Mouse (Mus musculus): ENCODE results near the gene Cox8a.
A peak's percentile ranks its signal among the peaks of the same experiment; 100 is the strongest.

The Cox8a gene

GRCm38 (mm10) chr19:7217162-7217925 lies at the start of gene Cox8a:
Cox8a (minus strand) TSS chr19:7217616.
- peak; percentile 90 to 94 for DNase-seq

GRCm38 (mm10) chr19:7266421-7266831 lies 49.0 kb upstream of the Cox8a start:
- no peak for DNase-seq

- DNase-seq = no peak
Measured at GRCm38 (mm10) chr19:7265478-7266191, 48.2 kb upstream of the Cox8a start.

- no peak for DNase-seq
Measured at GRCm38 (mm10) chr19:7264766-7265331, 47.4 kb upstream of the Cox8a start.

GRCm38 (mm10) chr19:7264088-7264765 lies 46.8 kb upstream of the Cox8a start:
- peak in 1 of 2 experiments; percentile 52 for DNase-seq

- DNase-seq = no peak
Measured at GRCm38 (mm10) chr19:7262592-7262991, 45.2 kb upstream of the Cox8a start.

- DNase-seq = no peak
Measured at GRCm38 (mm10) chr19:7261964-7262363, 44.5 kb upstream of the Cox8a start.

GRCm38 (mm10) chr19:7261476-7261875 lies 44.1 kb upstream of the Cox8a start:
- DNase-seq = no peak

GRCm38 (mm10) chr19:7257881-7258280 lies 40.5 kb upstream of the Cox8a start:
- no peak for DNase-seq

GRCm38 (mm10) chr19:7246021-7246420 lies 28.6 kb upstream of the Cox8a start:
- no peak for DNase-seq

- peak; percentile 87 to 90 for DNase-seq
Measured at GRCm38 (mm10) chr19:7240782-7241690, 23.6 kb upstream of the Cox8a start, which contains the start of gene Naa40. Naa40 (minus strand) TSS chr19:7241183.

- no peak for DNase-seq
Measured at GRCm38 (mm10) chr19:7240291-7240690, 22.9 kb upstream of the Cox8a start.

- DNase-seq = no peak
Measured at GRCm38 (mm10) chr19:7239574-7239973, 22.2 kb upstream of the Cox8a start.

GRCm38 (mm10) chr19:7236742-7237141 lies 19.3 kb upstream of the Cox8a start:
- no peak for DNase-seq

- no peak for DNase-seq
Measured at GRCm38 (mm10) chr19:7236011-7236410, 18.6 kb upstream of the Cox8a start.

GRCm38 (mm10) chr19:7235461-7235860 lies 18.0 kb upstream of the Cox8a start:
- DNase-seq = no peak

GRCm38 (mm10) chr19:7234537-7235221 lies 17.3 kb upstream of the Cox8a start:
- peak; percentile 51 to 63 for DNase-seq

- DNase-seq = no peak
Measured at GRCm38 (mm10) chr19:7226511-7226914, 9.1 kb upstream of the Cox8a start.

- DNase-seq = no peak
Measured at GRCm38 (mm10) chr19:7225096-7225690, 7.8 kb upstream of the Cox8a start.

- DNase-seq = no peak
Measured at GRCm38 (mm10) chr19:7224253-7224652, 6.8 kb upstream of the Cox8a start.

- no peak for DNase-seq
Measured at GRCm38 (mm10) chr19:7223488-7223887, 6.1 kb upstream of the Cox8a start.

Measured in thymus, adult 18-20 months (tissue).